Mouse (Mus musculus): ENCODE results near the gene Fntb. TPM values are rescaled to one million over a fixed set of nuclear protein-coding genes. Genes with fewer than 3 reads are reported as not detected.
A peak's percentile ranks its signal among the peaks of the same experiment; 100 is the strongest.

Gene Fntb
- polyA plus RNA-seq (2014; fragmentation: Nextera tagmentation; extraction: Ambion mirVana) = 36.5 and 42.3 TPM in 2 replicates

DNA sequence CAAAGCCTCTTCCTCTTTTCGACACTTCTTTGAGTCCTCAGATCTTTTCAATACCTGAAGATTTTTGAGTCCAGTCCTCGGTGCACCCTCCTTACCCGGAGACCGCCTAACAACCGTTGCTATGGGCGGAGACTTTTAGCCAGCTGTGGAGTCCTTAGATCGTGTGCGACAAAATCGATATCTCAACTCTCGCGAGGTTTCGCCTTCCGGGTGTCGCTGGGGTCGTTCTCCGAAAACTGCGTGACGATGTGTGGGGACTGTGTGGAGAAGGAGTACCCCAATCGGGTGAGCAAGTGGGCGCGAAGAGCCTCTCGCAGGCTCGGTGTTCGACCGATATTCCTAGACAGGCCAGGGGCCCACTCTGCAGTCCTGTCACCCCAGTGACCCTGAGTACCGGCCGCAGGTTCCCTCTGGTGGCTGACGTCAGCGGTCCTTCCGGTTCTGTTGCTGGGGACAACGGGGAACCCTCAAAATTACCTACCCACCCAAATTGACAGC lies at the start of gene Fntb, which contains the start of gene Churc1:
Gene Fntb (plus strand): TSS at position 236 of the 498 bp plus-strand sequence.
Gene Churc1 (plus strand): TSS at position 185 of the 498 bp plus-strand sequence.
- peak; percentile 97 for ATAC-seq (ENCODE audit: low FRiP score, low TSS enrichment)
- Histone ChIP-seq H3K27me3 (ENCODE audit: control insufficient read depth, insufficient read depth, low read length) (no peaks in the 10 kb centered on the region), H3K36me3 (ENCODE audit: control insufficient read depth, insufficient read depth, low read length) (no peaks in the 10 kb centered on the region), H3K4me2 (replicated peaks; ENCODE audit: low read depth, low read length) (peak within 1 kb of the TSS; percentile 64), H3K4me3 (ENCODE audit: low read length) (peak within 1 kb of the TSS; percentile 69), H3K27ac (ENCODE audit: low read depth, low read length) (no peak within 1 kb of the TSS), H3K9ac (ENCODE audit: low read depth, low read length) (peak within 1 kb of the TSS; percentile 57), H3K9me3 (ENCODE audit: control insufficient read depth, low read length) (no peaks in the 10 kb centered on the region), H3K4me1 (ENCODE audit: control insufficient read depth, insufficient read depth, low read length) (peaks cover 5% of the 10 kb centered on the region; the same call in 1 of the 2 replicates)
- under 1% methylated on average over 31 of the region's 31 CpGs for WGBS

DNA sequence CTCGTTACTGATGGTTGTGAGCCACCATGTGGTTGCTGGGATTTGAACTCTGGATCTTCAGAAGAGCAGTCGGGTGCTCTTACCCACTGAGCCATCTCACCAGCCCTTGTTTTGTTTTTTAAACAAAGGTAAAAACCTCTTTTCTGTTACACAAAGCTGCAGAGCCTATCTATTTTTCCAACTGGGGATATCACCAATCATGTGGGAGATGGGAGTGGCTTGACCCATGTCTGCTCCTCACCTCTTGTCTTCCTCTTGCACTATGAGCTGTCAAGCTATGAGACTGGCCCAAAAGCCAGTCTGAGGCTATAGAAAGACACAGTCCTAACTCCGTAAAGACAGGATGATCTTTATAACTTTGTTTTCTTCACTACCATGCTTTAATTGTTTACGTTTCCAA lies 47.0 kb upstream of the Fntb start:
- 86% methylated on average over 4 of the region's 4 CpGs for WGBS
- Histone ChIP-seq H3K9ac (ENCODE audit: low read depth, low read length) (no peak overlapping the region), H3K36me3 (ENCODE audit: control insufficient read depth, insufficient read depth, low read length) (no peaks in the 10 kb centered on the region), H3K4me2 (replicated peaks; ENCODE audit: low read depth, low read length) (no peak overlapping the region), H3K4me3 (ENCODE audit: low read length) (no peak overlapping the region), H3K27ac (ENCODE audit: low read depth, low read length) (no peak overlapping the region), H3K9me3 (ENCODE audit: control insufficient read depth, low read length) (no peaks in the 10 kb centered on the region), H3K4me1 (ENCODE audit: control insufficient read depth, insufficient read depth, low read length) (no peaks in the 10 kb centered on the region), H3K27me3 (ENCODE audit: control insufficient read depth, insufficient read depth, low read length) (no peaks in the 10 kb centered on the region)
- no peak for ATAC-seq (ENCODE audit: low FRiP score, low TSS enrichment)

DNA sequence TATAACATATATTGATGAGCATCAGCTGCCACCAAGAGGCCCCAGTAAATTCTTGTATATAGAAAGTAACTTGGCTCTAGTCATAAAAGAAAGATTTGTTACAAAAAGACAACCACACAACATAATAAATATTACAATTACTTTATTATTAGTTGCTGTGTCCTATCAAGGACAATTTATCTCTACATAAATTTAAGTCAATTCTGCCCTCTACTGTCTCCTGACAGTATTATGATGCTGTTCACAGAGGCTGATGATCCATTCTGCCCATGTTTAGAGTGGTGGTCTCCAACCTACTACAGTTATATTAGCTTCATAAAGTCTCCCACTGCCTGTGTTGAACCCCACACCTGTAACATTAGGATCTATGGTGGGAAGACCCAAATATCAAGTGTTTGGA lies 44.8 kb upstream of the Fntb start:
- Histone ChIP-seq H3K27me3 (ENCODE audit: control insufficient read depth, insufficient read depth, low read length) (no peaks in the 10 kb centered on the region), H3K27ac (ENCODE audit: low read depth, low read length) (no peak overlapping the region), H3K9ac (ENCODE audit: low read depth, low read length) (no peak overlapping the region), H3K4me1 (ENCODE audit: control insufficient read depth, insufficient read depth, low read length) (no peaks in the 10 kb centered on the region), H3K9me3 (ENCODE audit: control insufficient read depth, low read length) (0 out of 2 replicates have a peak, but pooled peaks cover 4% of the 10 kb centered on the region), H3K4me2 (replicated peaks; ENCODE audit: low read depth, low read length) (no peak overlapping the region), H3K4me3 (ENCODE audit: low read length) (no peak overlapping the region), H3K36me3 (ENCODE audit: control insufficient read depth, insufficient read depth, low read length) (no peaks in the 10 kb centered on the region)
- ATAC-seq (ENCODE audit: low FRiP score, low TSS enrichment) = no peak

DNA sequence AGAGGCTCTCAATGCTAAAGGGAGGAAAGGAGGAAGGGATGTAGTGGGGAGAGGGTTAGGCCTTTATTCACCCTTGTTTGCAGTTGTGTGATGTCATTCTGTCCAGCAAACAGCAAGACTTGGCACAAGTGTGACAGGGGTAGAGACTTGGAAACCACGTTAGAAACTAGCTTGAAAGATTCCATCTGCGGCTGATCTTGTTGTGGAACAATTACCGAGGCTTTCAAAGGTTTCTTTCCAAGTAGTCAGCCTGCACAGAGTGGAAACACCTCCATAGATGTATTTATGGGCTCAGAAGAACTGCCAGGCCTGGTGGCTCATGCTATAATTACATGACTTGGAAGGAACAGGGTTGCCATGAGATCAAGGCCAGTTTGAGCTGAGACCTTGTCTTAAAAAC lies 43.4 kb upstream of the Fntb start:
- no peaks in the 10 kb centered on the region for H3K27me3 ChIP-seq (ENCODE audit: control insufficient read depth, insufficient read depth, low read length)
- no peaks in the 10 kb centered on the region for H3K4me1 ChIP-seq (ENCODE audit: control insufficient read depth, insufficient read depth, low read length)
- H3K4me2 ChIP-seq (replicated peaks; ENCODE audit: low read depth, low read length) = no peak overlapping the region
- 0 out of 2 replicates have a peak, but pooled peaks cover 4% of the 10 kb centered on the region for H3K9me3 ChIP-seq (ENCODE audit: control insufficient read depth, low read length)
- WGBS = 70% methylated on average over 3 of the region's 3 CpGs
- no peak for ATAC-seq (ENCODE audit: low FRiP score, low TSS enrichment)
- no peak overlapping the region for H3K4me3 ChIP-seq (ENCODE audit: low read length)
- H3K36me3 ChIP-seq (ENCODE audit: control insufficient read depth, insufficient read depth, low read length) = no peaks in the 10 kb centered on the region
- H3K27ac ChIP-seq (ENCODE audit: low read depth, low read length) = no peak overlapping the region
- H3K9ac ChIP-seq (ENCODE audit: low read depth, low read length) = no peak overlapping the region

DNA sequence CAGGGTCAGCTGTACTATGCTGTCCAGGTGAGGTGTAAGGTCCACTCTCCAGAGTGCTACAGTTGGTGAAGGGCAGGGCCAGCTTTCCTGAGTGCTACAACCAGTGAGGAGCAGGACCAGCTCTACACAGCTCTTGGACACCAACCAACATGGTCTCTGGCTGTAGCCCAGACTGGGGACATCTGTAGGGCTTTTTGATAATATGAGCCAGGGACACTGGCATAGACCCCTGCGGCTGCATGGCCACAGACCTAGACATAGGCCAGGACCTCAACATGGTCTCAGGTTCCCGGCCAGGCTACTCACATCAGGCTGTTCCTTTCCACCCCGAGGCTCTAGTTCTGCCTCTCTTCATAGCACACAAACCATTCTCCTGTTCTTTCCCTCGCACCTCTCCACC lies 37.4 kb upstream of the Fntb start:
- H3K9ac ChIP-seq (ENCODE audit: low read depth, low read length) = no peak overlapping the region
- no peak overlapping the region for H3K27ac ChIP-seq (ENCODE audit: low read depth, low read length)
- 96% methylated on average over 4 of the region's 4 CpGs for WGBS
- H3K36me3 ChIP-seq (ENCODE audit: control insufficient read depth, insufficient read depth, low read length) = no peaks in the 10 kb centered on the region
- H3K4me3 ChIP-seq (ENCODE audit: low read length) = no peak overlapping the region
- no peaks in the 10 kb centered on the region for H3K4me1 ChIP-seq (ENCODE audit: control insufficient read depth, insufficient read depth, low read length)
- no peaks in the 10 kb centered on the region for H3K27me3 ChIP-seq (ENCODE audit: control insufficient read depth, insufficient read depth, low read length)
- no peak overlapping the region for H3K4me2 ChIP-seq (replicated peaks; ENCODE audit: low read depth, low read length)
- peaks cover 6% of the 10 kb centered on the region; the same call in 1 of the 2 replicates for H3K9me3 ChIP-seq (ENCODE audit: control insufficient read depth, low read length)
- no peak for ATAC-seq (ENCODE audit: low FRiP score, low TSS enrichment)

DNA sequence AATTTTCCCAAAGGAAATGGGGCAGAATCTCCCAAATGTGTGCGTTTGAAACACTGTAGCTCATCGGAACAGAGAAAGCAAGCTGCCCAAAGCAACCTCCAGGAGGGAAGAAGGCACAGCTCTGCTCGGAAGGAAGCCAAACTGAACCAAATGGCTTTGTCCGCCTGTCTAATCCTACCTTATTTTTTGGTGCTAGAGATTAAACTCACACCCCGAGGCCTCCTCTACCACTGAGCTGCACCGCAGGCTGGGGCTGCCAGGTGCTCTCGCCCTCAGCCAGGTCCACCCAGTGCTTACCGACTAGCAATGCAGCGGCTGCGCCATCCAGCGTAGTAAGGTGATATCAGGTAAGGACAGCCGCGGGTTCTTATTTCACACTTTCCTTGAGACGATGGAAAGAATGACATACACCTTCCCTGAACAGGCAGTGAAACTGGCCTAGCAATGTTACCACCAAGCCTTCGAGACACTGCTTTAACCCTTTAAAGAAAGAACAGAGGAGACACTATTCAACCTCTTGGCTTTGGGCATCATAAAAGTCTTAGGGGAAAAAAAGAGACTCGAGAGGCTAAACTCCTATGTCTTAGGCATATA lies 14.4 kb upstream of the Fntb start:
- Histone ChIP-seq H3K36me3 (ENCODE audit: control insufficient read depth, insufficient read depth, low read length) (no peaks in the 10 kb centered on the region), H3K4me1 (ENCODE audit: control insufficient read depth, insufficient read depth, low read length) (no peaks in the 10 kb centered on the region), H3K4me3 (ENCODE audit: low read length) (no peak overlapping the region), H3K4me2 (replicated peaks; ENCODE audit: low read depth, low read length) (no peak overlapping the region), H3K27me3 (ENCODE audit: control insufficient read depth, insufficient read depth, low read length) (0 out of 2 replicates have a peak, but pooled peaks cover 3% of the 10 kb centered on the region), H3K9me3 (ENCODE audit: control insufficient read depth, low read length) (no peaks in the 10 kb centered on the region), H3K9ac (ENCODE audit: low read depth, low read length) (no peak overlapping the region), H3K27ac (ENCODE audit: low read depth, low read length) (no peak overlapping the region)
- ATAC-seq (ENCODE audit: low FRiP score, low TSS enrichment) = no peak
- 84% methylated on average over 16 of the region's 16 CpGs for WGBS

DNA sequence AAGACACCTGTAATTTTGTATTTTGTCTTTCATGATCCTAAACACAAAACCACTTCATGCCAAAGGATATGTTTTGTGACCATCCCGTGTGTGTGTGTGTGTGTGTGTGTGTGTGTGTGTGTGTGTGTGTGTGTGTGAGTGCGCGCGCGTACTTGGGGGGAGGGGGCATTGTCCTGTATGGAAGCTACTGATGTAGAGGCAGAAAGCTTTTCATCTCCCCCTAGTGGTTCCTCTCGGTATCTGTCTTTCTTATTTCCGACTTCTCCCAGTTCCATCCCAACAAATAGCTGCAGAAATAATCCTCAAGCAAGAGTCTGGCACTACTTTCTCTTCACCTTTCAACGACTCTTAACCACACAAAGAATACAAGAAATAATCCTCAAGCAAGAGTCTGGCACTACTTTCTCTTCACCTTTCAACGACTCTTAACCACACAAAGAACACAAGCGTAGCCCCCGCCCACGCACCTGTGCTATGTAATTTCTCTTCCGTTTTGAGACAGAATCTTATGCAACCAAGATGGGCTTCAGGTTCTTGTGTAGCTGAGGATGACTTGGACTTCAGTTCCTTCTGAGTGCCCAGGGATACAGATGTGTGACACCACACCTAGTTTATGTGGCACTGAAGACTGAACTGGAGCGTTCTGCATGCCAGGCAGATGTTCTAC lies 12.6 kb upstream of the Fntb start:
- Histone ChIP-seq H3K4me1 (ENCODE audit: control insufficient read depth, insufficient read depth, low read length) (no peaks in the 10 kb centered on the region), H3K9ac (ENCODE audit: low read depth, low read length) (no peak overlapping the region), H3K27me3 (ENCODE audit: control insufficient read depth, insufficient read depth, low read length) (0 out of 2 replicates have a peak, but pooled peaks cover 3% of the 10 kb centered on the region), H3K27ac (ENCODE audit: low read depth, low read length) (no peak overlapping the region), H3K36me3 (ENCODE audit: control insufficient read depth, insufficient read depth, low read length) (no peaks in the 10 kb centered on the region), H3K4me2 (replicated peaks; ENCODE audit: low read depth, low read length) (no peak overlapping the region), H3K9me3 (ENCODE audit: control insufficient read depth, low read length) (no peaks in the 10 kb centered on the region), H3K4me3 (ENCODE audit: low read length) (no peak overlapping the region)
- WGBS = 45% methylated on average over 14 of the region's 14 CpGs
- ATAC-seq (ENCODE audit: low FRiP score, low TSS enrichment) = no peak

DNA sequence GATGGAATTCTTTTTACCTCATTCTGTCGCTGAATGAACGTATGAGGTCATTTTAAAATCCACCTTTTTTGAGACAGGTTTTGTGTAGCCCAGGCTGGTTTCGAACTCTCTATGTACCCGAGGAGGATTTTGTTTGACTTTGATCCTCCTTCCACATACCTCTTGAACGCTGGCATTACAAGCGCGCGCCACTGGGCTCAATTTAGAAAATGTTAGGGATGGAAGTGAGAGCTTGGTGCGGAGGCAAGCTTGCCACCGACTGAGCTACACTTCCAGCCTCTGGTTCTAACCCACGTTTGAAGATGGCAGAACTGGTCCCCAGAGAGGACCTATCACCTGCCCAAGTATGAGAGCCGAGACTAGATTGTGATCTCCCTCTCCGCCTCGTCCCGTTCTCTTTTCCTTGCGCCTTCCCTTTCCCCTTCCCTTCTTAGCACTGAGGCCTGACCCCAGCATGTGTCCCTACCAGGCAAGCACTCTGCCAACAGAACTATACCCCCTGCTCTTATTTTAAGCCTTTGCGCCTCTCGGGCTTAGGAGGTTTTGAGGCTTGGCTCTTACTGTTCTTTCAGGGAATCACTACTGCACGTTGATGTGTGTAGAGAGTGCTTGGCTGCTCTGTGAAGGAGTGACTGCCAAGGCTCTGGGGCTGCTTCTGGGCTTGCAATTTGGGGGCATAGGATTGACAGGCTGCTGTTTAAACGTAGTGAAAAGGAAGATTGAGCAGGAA lies 677 bp downstream of the Fntb start:
- H3K9me3 ChIP-seq (ENCODE audit: control insufficient read depth, low read length) = no peaks in the 10 kb centered on the region
- WGBS = 37% methylated on average over 20 of the region's 20 CpGs
- H3K4me2 ChIP-seq (replicated peaks; ENCODE audit: low read depth, low read length) = peak overlapping the region; percentile 64
- no peaks in the 10 kb centered on the region for H3K36me3 ChIP-seq (ENCODE audit: control insufficient read depth, insufficient read depth, low read length)
- H3K27ac ChIP-seq (ENCODE audit: low read depth, low read length) = no peak overlapping the region
- ATAC-seq (ENCODE audit: low FRiP score, low TSS enrichment) = no peak
- no peaks in the 10 kb centered on the region for H3K27me3 ChIP-seq (ENCODE audit: control insufficient read depth, insufficient read depth, low read length)
- peak overlapping the region; percentile 57 for H3K9ac ChIP-seq (ENCODE audit: low read depth, low read length)
- H3K4me1 ChIP-seq (ENCODE audit: control insufficient read depth, insufficient read depth, low read length) = peaks cover 5% of the 10 kb centered on the region; the same call in 1 of the 2 replicates
- H3K4me3 ChIP-seq (ENCODE audit: low read length) = peak overlapping the region; percentile 69
